Mouse (Mus musculus) regulatory T cell (primary cell): ENCODE data around the gene Adamts2.

Source experiments
- in situ Hi-C: fragments of 300-600 bp; cut with MboI, MseI; formaldehyde crosslinking; loops from one replicate; pipeline ENCODE4 v1.15.1; 2025; ENCODE audit warnings: high pct_unique_total_duplicates

Adamts2 gene

GRCm38 (mm10) chr11:50671820-50672310 lies 70.0 kb downstream of the Adamts2 start:
- in situ Hi-C loops = no loop called here

GRCm38 (mm10) chr11:50672866-50673265 lies 71.0 kb downstream of the Adamts2 start:
- in situ Hi-C loops = no loop called here

- in situ Hi-C loops = no loop called here
Observed at GRCm38 (mm10) chr11:50673525-50674250, 71.8 kb downstream of the Adamts2 start.

GRCm38 (mm10) chr11:50674390-50674789 lies 72.5 kb downstream of the Adamts2 start:
- in situ Hi-C loops = no loop called here

- in situ Hi-C loops = no loop called here
Observed at GRCm38 (mm10) chr11:50678650-50679049, 76.8 kb downstream of the Adamts2 start.

- in situ Hi-C loops = no loop called here
Observed at GRCm38 (mm10) chr11:50681940-50682339, 80.1 kb downstream of the Adamts2 start.

GRCm38 (mm10) chr11:50683821-50684220 lies 81.9 kb downstream of the Adamts2 start:
- in situ Hi-C loops = no loop called here

GRCm38 (mm10) chr11:50688584-50688983 lies 86.7 kb downstream of the Adamts2 start:
- in situ Hi-C loops = no loop called here

- in situ Hi-C loops = no loop called here
Observed at GRCm38 (mm10) chr11:50689672-50690071, 87.8 kb downstream of the Adamts2 start.

GRCm38 (mm10) chr11:50699971-50700370 lies 98.1 kb downstream of the Adamts2 start:
- in situ Hi-C loops = loop anchor here (25.0 kb wide), 1 partner anchor 1762 kb away; no protein-coding TSS in a partner anchor

GRCm38 (mm10) chr11:50700496-50700895 lies 98.6 kb downstream of the Adamts2 start:
- in situ Hi-C loops = loop anchor here (25.0 kb wide), 1 partner anchor 1762 kb away; no protein-coding TSS in a partner anchor

GRCm38 (mm10) chr11:50703397-50703796 lies 101.5 kb downstream of the Adamts2 start:
- in situ Hi-C loops = loop anchor here (25.0 kb wide), 1 partner anchor 1759 kb away; no protein-coding TSS in a partner anchor

GRCm38 (mm10) chr11:50704511-50704910 lies 102.6 kb downstream of the Adamts2 start:
- in situ Hi-C loops = loop anchor here (25.0 kb wide), 1 partner anchor 1758 kb away; no protein-coding TSS in a partner anchor

- in situ Hi-C loops = loop anchor here (25.0 kb wide), 1 partner anchor 1755 kb away; no protein-coding TSS in a partner anchor
Observed at GRCm38 (mm10) chr11:50707259-50707658, 105.4 kb downstream of the Adamts2 start.

GRCm38 (mm10) chr11:50713610-50714202 lies 111.8 kb downstream of the Adamts2 start:
- in situ Hi-C loops = loop anchor here (25.0 kb wide), 1 partner anchor 1749 kb away; no protein-coding TSS in a partner anchor

- in situ Hi-C loops = loop anchor here (25.0 kb wide), 1 partner anchor 1747 kb away; no protein-coding TSS in a partner anchor
Observed at GRCm38 (mm10) chr11:50715091-50715490, 113.2 kb downstream of the Adamts2 start.

GRCm38 (mm10) chr11:50717381-50717897 lies 115.6 kb downstream of the Adamts2 start:
- in situ Hi-C loops = loop anchor here (25.0 kb wide), 1 partner anchor 1745 kb away; no protein-coding TSS in a partner anchor

GRCm38 (mm10) chr11:50718862-50719261 lies 117.0 kb downstream of the Adamts2 start:
- in situ Hi-C loops = loop anchor here (25.0 kb wide), 1 partner anchor 1743 kb away; no protein-coding TSS in a partner anchor

- in situ Hi-C loops = loop anchor here (25.0 kb wide), 1 partner anchor 1742 kb away; no protein-coding TSS in a partner anchor
Observed at GRCm38 (mm10) chr11:50720421-50720820, 118.5 kb downstream of the Adamts2 start.

- in situ Hi-C loops = loop anchor here (25.0 kb wide), 1 partner anchor 1741 kb away; no protein-coding TSS in a partner anchor
Observed at GRCm38 (mm10) chr11:50720856-50721550, 119.1 kb downstream of the Adamts2 start.

GRCm38 (mm10) chr11:50725595-50725994 lies 123.7 kb downstream of the Adamts2 start:
- in situ Hi-C loops = no loop called here
